Mouse (Mus musculus) forebrain, embryonic 11.5 days (tissue): Measurements from ENCODE around the gene Prrg2. TPM values are rescaled to one million over a fixed set of nuclear protein-coding genes. Genes with fewer than 3 reads are reported as not detected.
"Not testable (repeated sequence)": the region's sequence is repeated elsewhere in the genome, so short reads cannot be mapped to it uniquely, and the experiment has no call there.

ENCODE experiments used
- ATAC-seq: fragments of 200-750 bp; cut with Nextera tagmentation; replicated peaks from 2 replicates; pipeline ENCODE4 v1.8.0; 2017; ENCODE audit warnings: moderate TSS enrichment; ENCODE audit not compliant: low FRiP score
- DNase-seq: peaks from one replicate; pipeline ENCODE4 v3.0.0-alpha.2; 2017; ENCODE audit warnings: low spot score
- H3K27ac ChIP-seq: fragments of 300-500 bp; sonication (generic); 2 replicates; pipeline ENCODE4 v1.5.1; 2014; ENCODE audit warnings: low read depth, low read length
- H3K27me3 ChIP-seq: fragments of 300-500 bp; sonication (generic); 2 replicates; pipeline ENCODE4 v1.6.1; 2014; ENCODE audit warnings: mild to moderate bottlenecking, low read length, mixed read lengths; ENCODE audit not compliant: control insufficient read depth, insufficient read depth
- H3K36me3 ChIP-seq: fragments of 300-500 bp; sonication (generic); 2 replicates; pipeline ENCODE4 v1.6.1; 2014; ENCODE audit warnings: mild to moderate bottlenecking, low read length, moderate library complexity, mixed read lengths; ENCODE audit not compliant: control insufficient read depth, insufficient read depth
- H3K4me1 ChIP-seq: fragments of 300-500 bp; sonication (generic); replicated peaks from 2 replicates; pipeline ENCODE4 v1.6.1; 2014; ENCODE audit warnings: low read length, mixed read lengths; ENCODE audit not compliant: control insufficient read depth, insufficient read depth
- H3K4me2 ChIP-seq: fragments of 300-500 bp; sonication (generic); 2 replicates; pipeline ENCODE4 v1.6.1; 2014; ENCODE audit warnings: low read depth, mild to moderate bottlenecking, low read length, moderate library complexity, mixed read lengths; ENCODE audit not compliant: severe bottlenecking
- H3K4me3 ChIP-seq: fragments of 300-500 bp; sonication (generic); 2 replicates; pipeline ENCODE4 v1.5.1; 2014; ENCODE audit warnings: low read depth, low read length
- H3K9ac ChIP-seq: fragments of 300-500 bp; sonication (generic); 2 replicates; pipeline ENCODE4 v1.6.1; 2014; ENCODE audit warnings: low read length
- H3K9me3 ChIP-seq: fragments of 300-500 bp; sonication (generic); 2 replicates; pipeline ENCODE4 v1.6.1; 2016; ENCODE audit warnings: low read length, mixed read lengths; ENCODE audit not compliant: control insufficient read depth
- WGBS: fragments of 180-500 bp; shearing (Covaris S2); extraction: QIAGEN DNeasy Blood & Tissue Kit; methylation state at CpG from one replicate; pipeline ENCODE4 v1.1.7; 2014; 5-methylcytosine and 5-hydroxymethylcytosine counted together
- polyA plus RNA-seq: library from polyadenylated mRNA; unstranded; fragments of >200 nt; fragmentation: Nextera tagmentation; extraction: Ambion mirVana; gene quantifications from 2 replicates; pipeline ENCODE4 v1.2.1, GENCODE M21; 2014

Prrg2 gene
- polyA plus RNA-seq, 1 experiment from 2014 or later, result 18.4 TPM

GRCm38 (mm10) chr7:45025601-45026220 is 36.8 kb downstream of the Prrg2 start:
- H3K4me1 ChIP-seq, result no peaks in the 10 kb centered on the region
- no peak overlapping the region for H3K4me2 ChIP-seq
- no peaks in the 10 kb centered on the region for H3K27me3 ChIP-seq
- no peak overlapping the region for H3K27ac ChIP-seq
- ATAC-seq (no peak), DNase-seq (no peak)
- no peak overlapping the region for H3K4me3 ChIP-seq
- H3K36me3 ChIP-seq, result peaks cover 23% of the 10 kb centered on the region
- H3K9ac ChIP-seq, result no peak overlapping the region
- WGBS, result 84% methylated on average over 8 of the region's 8 CpGs
- H3K9me3 ChIP-seq, result no peaks in the 10 kb centered on the region

GRCm38 (mm10) chr7:45024281-45025248 is 37.9 kb downstream of the Prrg2 start:
- Histone ChIP-seq H3K36me3 (peaks cover 17% of the 10 kb centered on the region), H3K9me3 (no peaks in the 10 kb centered on the region), H3K27ac (no peak overlapping the region), H3K4me1 (no peaks in the 10 kb centered on the region), H3K9ac (no peak overlapping the region), H3K4me2 (no peak overlapping the region), H3K27me3 (no peaks in the 10 kb centered on the region), H3K4me3 (no peak overlapping the region)
- ATAC-seq (no peak), DNase-seq (no peak)
- 89% methylated on average over 15 of the region's 15 CpGs for WGBS

- not testable (repeated sequence) for H3K27ac ChIP-seq, ATAC-seq, H3K4me1 ChIP-seq, H3K4me2 ChIP-seq, H3K27me3 ChIP-seq, H3K4me3 ChIP-seq, H3K9me3 ChIP-seq, H3K9ac ChIP-seq, DNase-seq
- 87% methylated on average over 5 of the region's 5 CpGs for WGBS
- peaks cover 13% of the 10 kb centered on the region for H3K36me3 ChIP-seq
Measured at GRCm38 (mm10) chr7:45023711-45024110, 38.8 kb downstream of the Prrg2 start.

GRCm38 (mm10) chr7:45020225-45020624 is 42.3 kb downstream of the Prrg2 start:
- Histone ChIP-seq H3K36me3 (no peaks in the 10 kb centered on the region), H3K9me3 (no peaks in the 10 kb centered on the region), H3K27me3 (no peaks in the 10 kb centered on the region), H3K4me2 (no peak overlapping the region), H3K9ac (no peak overlapping the region), H3K4me1 (peaks cover 8% of the 10 kb centered on the region; the same call in 1 of the 2 replicates), H3K27ac (no peak overlapping the region), H3K4me3 (no peak overlapping the region)
- WGBS, result 79% methylated on average over 9 of the region's 9 CpGs
- ATAC-seq (no peak), DNase-seq (no peak)

- ATAC-seq (no peak), DNase-seq (no peak)
- no peak overlapping the region for H3K9ac ChIP-seq
- peaks cover 12% of the 10 kb centered on the region; the same call in 1 of the 2 replicates for H3K4me1 ChIP-seq
- WGBS, result 39% methylated on average over 8 of the region's 8 CpGs
- no peaks in the 10 kb centered on the region for H3K27me3 ChIP-seq
- H3K4me2 ChIP-seq, result no peak overlapping the region
- H3K9me3 ChIP-seq, result no peaks in the 10 kb centered on the region
- no peaks in the 10 kb centered on the region for H3K36me3 ChIP-seq
- H3K27ac ChIP-seq, result no peak overlapping the region
- no peak overlapping the region for H3K4me3 ChIP-seq
Measured at GRCm38 (mm10) chr7:45019031-45019571, 43.4 kb downstream of the Prrg2 start.

- Histone ChIP-seq H3K4me3 (peak within 1 kb of the TSS; percentile 96), H3K36me3 (peaks cover 6% of the 10 kb centered on the region; the same call in 1 of the 2 replicates), H3K27me3 (no peaks in the 10 kb centered on the region), H3K9ac (peak within 1 kb of the TSS; percentile 69), H3K27ac (peak within 1 kb of the TSS; percentile 85), H3K4me1 (peaks cover 12% of the 10 kb centered on the region; the same call in 1 of the 2 replicates), H3K9me3 (no peaks in the 10 kb centered on the region), H3K4me2 (peak within 1 kb of the TSS; percentile 99)
- peak; percentile 90 for DNase-seq
- WGBS, result under 1% methylated on average over 36 of the region's 36 CpGs
- peak; percentile 87 for ATAC-seq
Measured at GRCm38 (mm10) chr7:45017242-45018061, 45.0 kb downstream of the Prrg2 start, which contains the start of gene Rras. Rras (plus strand) TSS chr7:45017961.

- peak overlapping the region; percentile 53 for H3K9ac ChIP-seq
- H3K4me2 ChIP-seq, result peak overlapping the region; percentile 99
- H3K27me3 ChIP-seq, result no peaks in the 10 kb centered on the region
- ATAC-seq (no peak; the same call in 1 of the 2 replicates), DNase-seq (no peak)
- peaks cover 12% of the 10 kb centered on the region; the same call in 1 of the 2 replicates for H3K4me1 ChIP-seq
- peak overlapping the region; percentile 85 for H3K27ac ChIP-seq
- 1% methylated on average over 4 of the region's 4 CpGs for WGBS
- H3K4me3 ChIP-seq, result peak overlapping the region; percentile 96
- no peaks in the 10 kb centered on the region for H3K9me3 ChIP-seq
- peaks cover 12% of the 10 kb centered on the region for H3K36me3 ChIP-seq
Measured at GRCm38 (mm10) chr7:45016761-45017160, 45.7 kb downstream of the Prrg2 start.
